Mouse (Mus musculus) 3134 (cell line): ENCODE results near the gene Ptprg.

Experiments used
- DNase-seq: peaks from one replicate; pipeline ENCODE4 v3.0.0-alpha.2; 2011; ENCODE audit warnings: low spot score; ENCODE audit not compliant: insufficient read length; ENCODE audit errors: extremely low read depth

Ptprg gene

GRCm38 (mm10) chr14:12073408-12074107, 520.2 kb downstream of the Ptprg start:
- DNase-seq: no peak

GRCm38 (mm10) chr14:12077193-12077592, 523.9 kb downstream of the Ptprg start:
- DNase-seq: no peak

- DNase-seq: no peak
These were observed 525.9 kb downstream of the Ptprg start for GRCm38 (mm10) chr14:12079250-12079649.

- no peak for DNase-seq
These were observed 526.6 kb downstream of the Ptprg start for GRCm38 (mm10) chr14:12079833-12080401.

GRCm38 (mm10) chr14:12082131-12082921, 529.0 kb downstream of the Ptprg start:
- no peak for DNase-seq

DNA sequence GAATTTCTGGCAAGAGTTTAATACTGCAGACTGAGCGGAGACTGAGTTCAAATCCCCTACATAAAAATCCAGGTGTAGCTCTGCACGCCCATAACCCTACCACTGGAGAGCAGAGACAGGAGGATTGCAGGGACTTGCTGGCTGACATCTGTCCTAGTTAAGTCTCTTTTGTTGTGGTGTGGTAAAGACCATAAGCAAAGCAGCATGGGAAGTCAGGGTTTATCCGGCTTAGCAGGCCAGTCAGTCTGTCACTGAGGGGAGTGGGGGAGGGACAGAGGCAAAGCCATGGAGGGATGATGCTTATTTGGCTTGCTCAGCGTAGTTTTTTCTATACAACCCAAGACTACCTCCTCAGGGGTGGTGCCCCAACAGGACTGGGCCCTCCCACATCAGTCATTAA, 530.7 kb downstream of the Ptprg start:
- DNase-seq: no peak

- no peak for DNase-seq
These were observed 531.7 kb downstream of the Ptprg start for GRCm38 (mm10) chr14:12085078-12085477.

DNA sequence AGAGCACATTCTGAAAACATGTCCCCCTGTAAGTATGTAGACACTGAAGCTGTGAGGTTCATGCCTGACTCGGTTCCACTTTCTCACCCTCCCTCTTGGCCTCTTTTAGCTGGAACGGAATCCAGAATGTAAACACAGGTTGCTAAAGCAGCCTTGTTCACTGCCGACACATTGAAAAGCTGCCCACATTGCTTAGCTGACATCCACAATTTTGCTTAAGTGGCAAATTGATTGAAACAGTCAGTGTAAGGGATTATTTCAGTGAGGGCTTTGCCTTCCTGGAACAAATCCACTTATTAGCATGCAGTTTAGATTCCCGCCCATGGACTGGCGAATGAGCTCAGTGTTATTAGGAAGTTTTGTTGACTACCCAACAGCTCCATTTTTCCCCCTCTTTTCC, 532.8 kb downstream of the Ptprg start:
- DNase-seq: no peak

DNA sequence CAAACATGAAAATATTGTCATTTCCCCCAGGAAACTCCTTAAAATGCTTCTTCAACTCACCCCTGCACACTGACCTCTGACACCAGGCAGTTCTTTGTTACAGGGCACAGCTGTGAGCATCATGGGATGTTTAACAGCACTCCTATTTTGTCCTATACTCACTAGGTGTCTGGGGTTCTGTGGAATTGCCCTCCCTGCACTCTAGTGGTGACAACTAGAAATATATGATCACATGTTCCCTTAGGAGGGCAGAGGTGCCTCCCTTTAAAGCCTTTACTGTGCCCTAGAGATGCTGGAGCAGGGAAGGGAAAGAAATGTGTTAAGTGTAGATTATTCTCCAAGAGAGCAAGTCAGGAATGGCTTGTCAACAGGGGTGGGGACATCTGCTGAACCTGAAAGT, 536.6 kb downstream of the Ptprg start:
- no peak for DNase-seq

GRCm38 (mm10) chr14:12091730-12092129, 538.4 kb downstream of the Ptprg start:
- no peak for DNase-seq

GRCm38 (mm10) chr14:12099390-12100333, 546.3 kb downstream of the Ptprg start:
- no peak for DNase-seq

GRCm38 (mm10) chr14:12102389-12103325, 549.3 kb downstream of the Ptprg start:
- no peak for DNase-seq

DNA sequence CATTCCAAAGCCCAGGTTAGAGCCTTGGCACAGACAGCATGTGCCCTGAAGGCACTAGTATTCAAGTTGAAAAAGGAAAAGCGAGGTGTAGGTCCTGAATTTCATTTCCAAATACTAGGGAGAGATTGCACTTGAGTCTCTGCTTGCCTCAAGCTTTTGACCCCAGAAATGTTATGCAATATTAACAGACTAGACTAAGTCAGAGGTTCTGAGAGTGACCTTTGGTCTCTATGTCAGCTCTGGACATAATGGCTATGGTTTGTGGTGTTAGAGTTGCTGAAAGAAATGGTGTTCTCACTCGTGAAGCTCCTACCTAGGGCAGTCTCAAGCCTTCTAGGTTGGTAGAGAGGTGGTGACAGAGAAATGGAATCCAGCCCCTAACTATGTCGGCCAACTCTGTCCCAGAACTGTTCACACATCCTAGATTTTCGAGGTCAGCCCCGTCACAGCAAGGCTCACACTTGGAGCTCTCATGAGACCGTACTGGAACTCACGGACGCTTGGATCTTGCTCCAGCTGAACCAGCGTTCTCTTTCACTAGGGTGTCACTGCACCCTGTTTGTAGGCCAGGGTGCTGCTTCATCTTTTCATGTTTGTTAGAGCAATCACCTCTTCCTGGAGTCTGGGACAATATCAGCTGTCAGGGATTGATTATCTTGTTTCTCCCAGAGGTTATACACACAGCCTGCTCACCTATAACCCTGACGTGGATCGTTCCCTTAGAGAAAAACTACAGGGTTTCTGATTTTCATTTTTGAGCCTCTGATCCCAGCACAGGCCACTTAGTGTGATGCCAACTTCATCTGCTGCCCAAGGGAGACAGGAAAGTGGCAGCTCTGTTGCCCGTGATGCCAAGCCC, 551.2 kb downstream of the Ptprg start:
- DNase-seq: no peak

GRCm38 (mm10) chr14:12105156-12105430, 551.8 kb downstream of the Ptprg start:
- no peak for DNase-seq

DNA sequence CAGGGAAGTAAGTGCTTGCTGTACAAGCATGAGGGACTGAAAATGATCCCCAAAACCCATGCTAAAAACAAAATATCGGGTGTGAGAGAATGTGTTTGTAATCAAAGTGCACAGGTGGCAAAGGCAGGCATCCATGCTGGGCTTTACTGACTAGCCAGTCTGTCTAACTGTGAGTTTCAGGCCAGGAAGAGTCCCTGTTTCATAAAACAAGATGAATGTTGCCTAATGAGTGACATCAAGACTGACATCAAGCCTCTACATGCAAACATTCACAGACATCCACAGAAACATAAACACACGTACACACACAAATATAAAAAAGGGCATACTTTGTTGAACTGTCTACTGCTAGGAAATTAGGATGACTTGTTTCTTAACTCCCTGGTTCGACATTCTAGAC, 552.3 kb downstream of the Ptprg start:
- DNase-seq: no peak

DNA sequence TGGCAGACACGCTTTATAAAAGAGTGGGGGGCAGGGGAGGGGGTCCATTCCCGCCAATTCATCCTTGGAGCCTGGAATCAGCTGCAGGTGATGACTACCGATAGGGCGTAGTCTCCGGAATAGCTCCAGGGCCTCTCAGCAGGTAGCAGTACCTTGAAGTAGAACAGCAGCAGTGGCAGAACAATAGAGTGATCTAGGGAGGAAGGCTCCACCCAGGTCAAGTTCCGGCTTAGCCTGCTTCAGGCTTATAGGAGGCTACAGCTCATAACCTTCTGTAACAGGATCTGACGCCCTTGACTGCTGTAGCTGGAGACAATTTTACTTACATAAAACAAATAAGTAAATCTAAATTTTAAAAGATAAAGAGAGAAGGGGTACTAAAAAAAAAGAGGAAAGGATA, 554.1 kb downstream of the Ptprg start:
- DNase-seq: no peak

DNA sequence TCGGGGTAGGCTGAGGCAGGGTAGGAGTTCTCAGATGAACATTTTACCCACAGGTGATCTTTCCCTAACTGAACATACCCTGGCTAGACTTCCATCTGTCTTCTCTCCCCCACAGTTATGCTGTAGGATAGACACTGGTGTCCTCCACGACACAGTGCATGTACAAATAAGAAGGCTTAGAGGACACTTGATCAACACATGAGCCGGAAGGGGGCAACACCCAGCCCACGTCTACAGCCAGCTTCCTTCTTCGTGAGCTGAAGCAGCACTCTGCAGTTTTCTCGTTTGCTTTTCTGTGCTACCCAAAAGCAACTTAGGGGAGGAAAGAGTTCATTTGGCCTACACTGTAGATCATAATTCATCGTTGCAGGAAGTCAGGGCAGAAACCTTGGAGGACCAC, 554.7 kb downstream of the Ptprg start:
- no peak for DNase-seq

- DNase-seq: no peak
These were observed 559.2 kb downstream of the Ptprg start for GRCm38 (mm10) chr14:12112548-12113011.

DNA sequence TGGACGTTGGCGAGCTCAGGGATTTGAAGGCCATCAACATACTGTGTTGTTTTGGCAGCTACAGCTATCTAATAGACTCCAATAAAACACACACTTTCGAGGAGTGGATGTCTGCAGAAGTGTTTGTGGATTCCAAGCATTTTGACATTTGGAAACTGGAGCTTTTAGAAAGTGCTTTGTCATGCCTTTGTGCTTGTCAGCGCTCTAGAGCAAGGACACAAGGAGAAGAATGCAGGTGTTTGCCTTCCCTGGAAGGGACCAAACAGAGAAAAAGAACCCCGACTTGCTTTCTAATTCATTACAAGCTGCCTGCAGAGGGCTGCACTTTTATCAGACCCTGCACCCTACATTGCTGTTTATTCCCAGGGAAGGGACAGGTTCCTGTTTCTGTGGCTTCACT, 560.0 kb downstream of the Ptprg start:
- DNase-seq: no peak
